Mouse (Mus musculus): ENCODE results near the gene Glo1. TPM values are rescaled to one million over a fixed set of nuclear protein-coding genes. Genes with fewer than 3 reads are reported as not detected.

Glo1 gene
- polyA plus RNA-seq (2017; shearing (Covaris generic)), result 127 TPM

DNA sequence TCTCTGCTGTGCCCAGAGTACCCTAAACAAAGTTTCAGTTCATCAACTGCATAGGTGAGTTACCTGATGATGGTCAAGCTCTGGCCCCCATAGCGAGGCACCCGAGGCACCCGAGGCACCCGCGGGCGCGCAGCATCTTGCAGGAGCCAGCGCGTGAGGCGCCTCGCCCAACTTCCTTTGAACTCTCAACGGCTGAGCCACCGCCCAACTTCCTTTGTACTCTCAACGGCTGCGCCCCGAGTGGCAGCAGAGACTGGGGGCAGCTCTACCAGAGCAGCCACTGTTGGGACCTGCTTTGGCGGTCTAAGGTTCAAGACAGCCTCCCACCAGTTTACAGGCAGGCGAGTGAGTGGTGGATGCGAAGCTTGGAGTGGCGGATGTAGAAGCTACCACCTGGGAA lies at the start of gene Glo1:
Gene Glo1, minus strand, starts transcription at position 153 of the 400 bp plus-strand sequence.

GRCm38 (mm10) chr17:30624132-30624531 lies 2.5 kb downstream of the Glo1 start, which contains the start of gene Dnah8:
Gene Dnah8 (plus strand): TSS chr17:30624354.

DNA sequence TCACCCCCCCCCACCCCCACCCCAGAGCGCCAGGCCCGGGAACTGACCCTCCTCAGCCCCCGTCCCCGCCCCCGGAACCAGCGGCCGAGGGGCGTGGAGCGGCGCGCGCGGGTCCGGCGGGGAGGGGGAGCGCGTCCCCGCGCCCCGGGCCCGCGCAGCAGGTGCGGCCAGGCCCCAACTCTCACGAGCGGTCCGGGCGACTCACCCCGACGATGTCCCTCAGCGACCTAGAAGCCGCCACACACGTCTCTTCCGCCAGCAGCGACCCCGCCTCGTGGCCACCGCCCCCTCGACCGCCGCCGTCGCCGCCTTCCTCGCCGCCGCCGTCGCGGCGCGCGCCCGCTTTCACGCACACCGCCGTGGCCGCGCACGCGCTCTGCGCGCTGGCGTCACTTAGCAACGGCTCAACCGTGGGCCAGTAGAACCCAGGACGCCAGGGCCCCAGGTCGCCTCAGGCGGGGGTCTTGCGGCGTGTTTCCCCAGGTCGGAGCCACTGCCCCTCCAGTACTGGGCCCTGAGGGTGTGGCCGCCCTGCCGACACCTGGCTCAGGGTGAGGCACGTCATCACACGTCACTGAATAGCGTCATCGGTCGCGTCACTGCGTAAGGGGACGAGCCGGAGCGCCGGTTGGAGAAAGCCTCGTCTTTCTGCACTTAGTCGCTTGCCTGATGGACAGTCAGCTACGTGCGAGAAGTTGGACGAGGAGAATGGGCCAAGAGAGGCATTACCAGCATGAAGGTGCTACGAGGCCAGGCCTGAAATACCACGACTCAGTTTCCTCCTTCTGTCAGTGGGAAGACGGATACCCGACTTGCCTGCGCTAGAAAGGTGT lies 50.5 kb downstream of the Glo1 start, which contains the start of gene Btbd9:
Gene Btbd9, minus strand, starts transcription at position 548 of the 833 bp plus-strand sequence.

Other genes with a start within 250 kb of the Glo1 start
- gene Btbd9, start 50.4 kb downstream of the Glo1 start, polyA plus RNA-seq (2017; shearing (Covaris generic)), result 72.4 TPM
- 21.0 TPM for gene Dnah8, start 2.5 kb downstream of the Glo1 start, polyA plus RNA-seq (2017; shearing (Covaris generic))

Measured in inflammation-experienced regulatory T-cells, adult 16 weeks (primary cell).